Mouse (Mus musculus) erythroblast, embryonic 14.5 days (primary cell): ENCODE measurements around the gene Itsn1. TPM values are rescaled to one million over a fixed set of nuclear protein-coding genes. Genes with fewer than 3 reads are reported as not detected.

Experiments used
- H3K27me3 ChIP-seq: 2 replicates; pipeline ENCODE4 v1.6.1; 2012; ENCODE audit warnings: inconsistent platforms; ENCODE audit not compliant: control insufficient read depth
- H3K36me3 ChIP-seq: 2 replicates; pipeline ENCODE4 v1.6.1; 2012; ENCODE audit warnings: mild to moderate bottlenecking, inconsistent platforms; ENCODE audit not compliant: control insufficient read depth
- H3K4me1 ChIP-seq: 2 replicates; pipeline ENCODE4 v1.6.1; 2012; ENCODE audit warnings: inconsistent platforms; ENCODE audit not compliant: control insufficient read depth
- H3K4me3 ChIP-seq: replicated peaks from 2 replicates; pipeline ENCODE3; 2012; ENCODE audit warnings: moderate library complexity, mild to moderate bottlenecking, inconsistent platforms
- H3K9me3 ChIP-seq: 2 replicates; pipeline ENCODE4 v1.6.1; 2012; ENCODE audit warnings: low read length, inconsistent platforms, mixed read lengths; ENCODE audit not compliant: control insufficient read depth
- GATA1 ChIP-seq: IDR thresholded peaks from 2 replicates; pipeline ENCODE4 v1.6.1; 2012; ENCODE audit warnings: low read length, inconsistent platforms, mixed read lengths
- TAL1 ChIP-seq: IDR thresholded peaks from 3 replicates; pipeline ENCODE4 v1.6.1; 2012; ENCODE audit warnings: low read length, inconsistent platforms, mixed read lengths
- polyA plus RNA-seq: library from polyadenylated mRNA; stranded (reverse); fragments of >175 nt; gene quantifications from 2 replicates; pipeline ENCODE4 v1.2.3, GENCODE M21; 2012

Gene Itsn1
- polyA plus RNA-seq, 1 experiment, result 31.5 TPM

DNA sequence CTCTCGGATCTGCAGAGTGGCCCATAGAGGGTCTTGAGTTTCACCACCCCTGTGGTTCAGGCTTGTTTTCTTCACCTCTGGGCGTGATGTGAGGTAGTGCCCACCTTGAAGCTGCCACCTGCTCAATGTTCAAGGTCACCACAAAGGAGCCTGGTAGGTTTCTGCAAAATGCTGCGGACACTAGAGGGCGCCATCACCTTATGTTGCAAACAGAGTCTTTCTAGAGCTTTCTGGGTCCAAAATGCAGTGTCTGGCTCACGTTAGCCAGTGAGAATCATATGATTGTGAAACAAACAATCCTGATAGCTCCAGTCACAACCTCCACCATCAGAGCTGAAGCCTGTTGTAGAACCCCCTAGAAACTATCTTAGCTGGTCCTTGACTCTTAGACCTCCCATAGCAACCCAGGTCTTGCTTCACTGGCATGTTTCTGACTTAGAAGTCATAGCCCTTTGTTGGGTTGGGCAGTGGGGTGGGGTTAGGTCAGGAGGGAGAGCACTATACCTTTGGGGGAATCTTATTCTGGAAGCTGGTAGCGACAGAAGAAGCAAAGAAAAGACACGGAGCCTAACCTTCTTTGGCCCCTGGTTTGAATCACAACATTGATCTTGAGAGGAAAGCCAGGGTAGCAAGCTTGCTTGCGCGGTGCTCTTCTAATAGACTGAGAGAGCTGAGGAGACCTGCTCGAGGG lies 207.4 kb downstream of the Itsn1 start:
- TF ChIP-seq GATA1 (no peak), TAL1 (no peak)
- Histone ChIP-seq H3K4me1 (peaks cover 18% of the 10 kb centered on the region), H3K4me3 (no peak overlapping the region), H3K36me3 (no peaks in the 10 kb centered on the region), H3K27me3 (peaks cover 3% of the 10 kb centered on the region; the same call in 1 of the 2 replicates), H3K9me3 (no peaks in the 10 kb centered on the region)

GRCm38 (mm10) chr16:91937281-91937680 lies 208.2 kb downstream of the Itsn1 start:
- TF ChIP-seq TAL1, result no peak
- TF ChIP-seq GATA1, result no peak
- H3K9me3 ChIP-seq, result no peaks in the 10 kb centered on the region
- H3K4me3 ChIP-seq, result no peak overlapping the region
- H3K4me1 ChIP-seq, result peaks cover 16% of the 10 kb centered on the region
- no peaks in the 10 kb centered on the region for H3K36me3 ChIP-seq
- H3K27me3 ChIP-seq, result peaks cover 3% of the 10 kb centered on the region; the same call in 1 of the 2 replicates

- TF ChIP-seq GATA1 (no peak), TAL1 (no peak)
- H3K9me3 ChIP-seq, result peaks cover 1% of the 10 kb centered on the region; the same call in 1 of the 2 replicates
- no peak overlapping the region for H3K4me3 ChIP-seq
- peaks cover 3% of the 10 kb centered on the region; the same call in 1 of the 2 replicates for H3K27me3 ChIP-seq
- no peaks in the 10 kb centered on the region for H3K36me3 ChIP-seq
- H3K4me1 ChIP-seq, result peaks cover 9% of the 10 kb centered on the region
These were observed 209.1 kb downstream of the Itsn1 start for GRCm38 (mm10) chr16:91938141-91938540.

- Histone ChIP-seq H3K27me3 (peaks cover 3% of the 10 kb centered on the region; the same call in 1 of the 2 replicates), H3K4me1 (peaks cover under 1% of the 10 kb centered on the region; the same call in 1 of the 2 replicates), H3K9me3 (peaks cover 3% of the 10 kb centered on the region; the same call in 1 of the 2 replicates), H3K36me3 (no peaks in the 10 kb centered on the region), H3K4me3 (no peak overlapping the region)
- no peak for TF ChIP-seq TAL1
- no peak for TF ChIP-seq GATA1
These were observed 211.6 kb downstream of the Itsn1 start for GRCm38 (mm10) chr16:91940726-91941125.

DNA sequence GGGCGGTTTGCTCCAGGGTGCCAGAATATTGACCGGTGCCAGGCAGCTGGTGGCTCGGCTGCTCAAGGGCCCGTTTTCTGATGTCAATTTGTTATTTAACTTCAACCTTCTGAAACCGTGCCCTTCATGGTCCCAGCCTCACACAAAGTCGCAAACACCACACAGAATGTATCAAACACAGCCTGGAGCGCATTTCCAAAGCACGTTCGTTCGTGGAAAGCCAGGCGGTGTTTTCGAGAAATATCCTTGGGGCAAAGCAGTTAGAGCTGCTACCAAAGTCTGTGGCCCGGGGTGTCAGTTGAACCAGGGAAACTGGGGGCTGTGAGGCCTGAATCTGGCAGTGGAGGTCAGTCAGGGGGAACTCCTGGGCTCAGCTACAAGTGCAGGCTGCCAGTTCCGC lies 213.1 kb downstream of the Itsn1 start:
- Histone ChIP-seq H3K27me3 (peaks cover 2% of the 10 kb centered on the region), H3K9me3 (peaks cover 3% of the 10 kb centered on the region; the same call in 1 of the 2 replicates), H3K36me3 (no peaks in the 10 kb centered on the region), H3K4me1 (no peaks in the 10 kb centered on the region; the same call in 1 of the 2 replicates), H3K4me3 (no peak overlapping the region)
- TF ChIP-seq GATA1 (no peak), TAL1 (no peak)

DNA sequence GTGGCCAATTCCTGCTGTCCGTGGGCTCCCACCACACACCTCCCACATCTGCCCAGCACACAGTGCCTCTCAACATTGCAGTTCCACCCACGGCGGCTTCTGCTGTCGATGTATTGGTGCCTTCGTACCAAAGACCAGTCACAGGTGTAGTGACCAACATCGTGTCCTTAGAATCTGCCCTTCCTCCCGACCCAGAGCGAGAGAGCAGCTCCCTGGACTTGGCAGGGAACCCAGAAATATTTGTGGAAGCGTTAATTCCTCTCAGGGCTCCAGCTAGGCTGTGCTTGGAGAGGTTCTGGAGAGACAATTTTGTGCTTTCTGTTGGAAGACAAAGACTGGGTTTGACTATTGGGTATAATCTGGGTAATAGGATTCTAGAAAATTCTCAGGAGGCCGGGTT lies 217.2 kb downstream of the Itsn1 start:
- Histone ChIP-seq H3K36me3 (no peaks in the 10 kb centered on the region), H3K27me3 (no peaks in the 10 kb centered on the region; the same call in 1 of the 2 replicates), H3K9me3 (peaks cover 3% of the 10 kb centered on the region; the same call in 1 of the 2 replicates), H3K4me1 (no peaks in the 10 kb centered on the region; the same call in 1 of the 2 replicates), H3K4me3 (no peak overlapping the region)
- no peak for TF ChIP-seq GATA1
- TF ChIP-seq TAL1, result no peak

DNA sequence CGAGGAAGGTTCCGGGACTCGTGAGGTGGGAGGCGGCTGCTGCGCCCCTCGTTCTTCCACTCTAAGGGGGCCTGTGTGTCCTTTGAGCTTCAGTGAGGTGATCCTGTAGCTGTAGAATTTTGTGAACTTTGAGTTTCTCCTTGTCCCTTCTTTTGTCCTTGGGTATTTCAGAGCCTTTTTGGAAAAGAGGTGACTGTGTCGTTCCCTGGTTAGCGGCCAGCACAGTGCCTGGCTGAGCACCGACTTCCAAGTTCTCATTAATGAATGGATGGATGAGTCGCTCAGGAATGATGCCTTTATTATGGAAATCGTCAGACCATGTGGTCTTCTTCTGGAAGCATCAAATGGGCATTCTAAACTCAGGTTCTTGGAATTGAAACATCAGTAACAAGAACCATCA lies 218.0 kb downstream of the Itsn1 start:
- Histone ChIP-seq H3K27me3 (no peaks in the 10 kb centered on the region; the same call in 1 of the 2 replicates), H3K9me3 (peaks cover 3% of the 10 kb centered on the region; the same call in 1 of the 2 replicates), H3K4me1 (no peaks in the 10 kb centered on the region; the same call in 1 of the 2 replicates), H3K4me3 (no peak overlapping the region), H3K36me3 (no peaks in the 10 kb centered on the region)
- no peak for TF ChIP-seq TAL1
- no peak for TF ChIP-seq GATA1

DNA sequence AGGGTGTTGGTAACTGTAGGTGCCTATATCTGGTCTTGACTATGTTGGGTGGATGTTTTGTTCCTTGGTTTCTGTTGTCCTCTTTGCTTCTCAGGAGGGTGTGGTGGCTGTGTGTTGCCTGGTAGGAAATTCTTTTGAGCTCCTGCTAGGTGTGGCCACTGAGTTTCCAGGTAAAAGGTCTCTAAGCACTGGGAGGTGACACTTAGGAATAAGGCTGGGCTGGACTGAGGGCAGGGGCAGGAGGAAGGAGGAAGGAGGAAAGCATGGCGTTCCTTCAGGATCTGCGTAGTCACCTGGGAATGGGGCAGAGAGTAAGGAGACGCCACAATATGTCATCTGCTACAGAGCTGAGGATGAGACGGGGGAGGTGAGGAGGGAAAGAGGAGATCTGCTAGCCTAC lies 224.9 kb downstream of the Itsn1 start:
- TF ChIP-seq GATA1 (no peak), TAL1 (no peak)
- Histone ChIP-seq H3K4me1 (no peaks in the 10 kb centered on the region), H3K27me3 (no peaks in the 10 kb centered on the region), H3K36me3 (no peaks in the 10 kb centered on the region), H3K9me3 (no peaks in the 10 kb centered on the region), H3K4me3 (no peak overlapping the region)

DNA sequence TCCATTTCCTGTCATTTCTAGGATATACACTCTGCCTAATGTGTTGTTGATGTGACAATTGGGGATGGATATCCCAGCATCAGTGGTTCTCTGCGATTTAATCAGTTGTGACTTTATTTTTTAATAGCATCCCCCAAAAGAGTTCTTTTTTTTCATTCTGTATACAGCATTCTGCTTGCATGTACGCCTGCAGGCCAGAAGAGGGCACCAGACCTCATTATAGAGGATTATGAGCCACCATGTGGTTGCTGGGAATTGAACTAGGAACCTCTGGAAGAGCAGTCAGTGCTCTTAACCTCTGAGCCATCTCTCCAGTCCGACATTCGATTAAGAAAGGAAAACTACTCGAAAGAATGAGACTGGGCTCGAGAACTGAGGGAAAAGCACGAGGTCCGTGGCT lies 225.7 kb downstream of the Itsn1 start:
- H3K4me1 ChIP-seq, result no peaks in the 10 kb centered on the region
- TF ChIP-seq GATA1 (no peak), TAL1 (no peak)
- H3K27me3 ChIP-seq, result no peaks in the 10 kb centered on the region
- no peak overlapping the region for H3K4me3 ChIP-seq
- H3K9me3 ChIP-seq, result no peaks in the 10 kb centered on the region
- H3K36me3 ChIP-seq, result no peaks in the 10 kb centered on the region
